Mouse (Mus musculus) cerebellum, postnatal 36 days (tissue): ENCODE data around the gene Ush1g.

Source experiments
- DNase-seq, 2 experiments: peaks; one replicate each; pipeline ENCODE4 v3.0.0; 2021 to 2022; ENCODE audit warnings: mixed read lengths in 2 of 2

Ush1g gene

DNA sequence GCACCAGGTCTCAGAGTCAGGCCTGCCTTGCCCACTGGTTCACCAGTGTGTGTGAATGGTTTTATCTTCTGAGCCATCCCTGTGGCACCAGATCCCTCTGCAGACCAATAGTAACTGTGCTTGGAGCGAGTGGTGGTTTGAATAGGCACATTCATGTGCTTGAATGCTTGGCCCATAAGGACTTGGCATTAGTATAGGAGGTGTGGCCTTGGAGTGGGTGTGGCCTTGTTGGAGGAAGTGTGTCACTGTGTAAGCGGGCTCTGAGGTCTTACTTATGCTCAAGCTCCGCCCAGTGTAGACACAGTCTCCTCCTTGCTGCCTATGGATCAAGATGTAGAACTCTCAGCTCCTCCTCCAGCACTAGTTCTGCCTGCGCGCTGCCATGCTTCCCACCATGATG is 34.5 kb downstream of the Ush1g start:
- DNase-seq: peak in 1 of 2 experiments; percentile 6

DNA sequence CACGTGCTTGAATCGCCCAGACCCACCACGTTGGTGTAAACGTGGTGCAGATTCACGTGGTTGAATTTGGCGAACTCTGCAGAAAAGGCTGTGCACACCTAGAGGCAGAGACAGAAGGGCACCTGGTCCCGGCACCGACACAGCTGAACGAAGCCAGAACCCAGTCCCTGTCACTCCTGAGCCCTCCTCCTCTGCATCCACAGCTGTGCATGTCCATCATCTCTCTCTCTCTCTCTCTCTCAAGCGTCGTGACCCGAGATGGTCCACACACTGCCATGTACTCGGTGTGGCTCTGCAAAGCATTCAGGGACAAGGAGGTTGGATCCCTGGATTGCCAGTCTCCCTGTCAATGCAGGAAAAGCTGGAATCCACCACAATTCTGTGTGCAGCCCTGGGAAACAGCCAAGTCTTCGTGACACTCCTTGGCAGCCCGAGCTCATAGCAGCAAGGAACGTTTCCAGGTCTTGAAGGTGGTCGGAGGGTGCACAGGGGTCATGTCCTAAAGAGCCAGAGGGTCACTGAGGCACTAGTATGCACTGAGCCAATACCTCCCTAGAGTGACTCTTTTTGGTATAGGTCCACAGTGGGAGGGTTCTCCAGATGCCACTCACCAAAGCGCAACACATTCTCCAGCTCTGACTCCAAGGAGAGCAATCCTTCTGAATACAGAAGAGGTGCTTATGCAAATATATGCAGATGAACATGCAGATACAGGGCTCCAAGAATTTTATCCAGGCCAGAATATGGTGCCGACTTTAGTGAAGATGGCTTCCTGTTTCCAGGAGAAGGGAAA is 35.4 kb downstream of the Ush1g start:
- peak in 1 of 2 experiments; percentile 7 for DNase-seq

DNA sequence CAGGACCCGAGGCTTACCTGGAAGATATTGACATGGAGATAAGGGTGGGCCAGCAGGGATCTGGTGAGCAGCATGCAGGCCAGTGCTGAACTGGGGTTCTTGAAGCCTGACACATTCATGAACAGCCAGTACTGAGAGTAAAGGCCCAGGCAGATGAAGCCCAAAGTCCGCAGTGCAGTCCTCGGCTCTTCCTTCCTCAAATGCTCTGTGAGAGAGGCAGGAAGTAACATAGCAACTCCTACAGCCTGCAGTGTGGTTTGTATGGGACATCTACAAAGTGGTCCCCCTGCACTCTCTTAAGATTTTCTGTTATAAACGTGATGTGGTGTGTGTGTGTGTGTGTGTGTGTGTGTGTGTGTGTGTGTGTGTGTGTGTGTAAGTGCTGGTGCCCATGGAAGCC is 36.6 kb downstream of the Ush1g start:
- no peak for DNase-seq

DNA sequence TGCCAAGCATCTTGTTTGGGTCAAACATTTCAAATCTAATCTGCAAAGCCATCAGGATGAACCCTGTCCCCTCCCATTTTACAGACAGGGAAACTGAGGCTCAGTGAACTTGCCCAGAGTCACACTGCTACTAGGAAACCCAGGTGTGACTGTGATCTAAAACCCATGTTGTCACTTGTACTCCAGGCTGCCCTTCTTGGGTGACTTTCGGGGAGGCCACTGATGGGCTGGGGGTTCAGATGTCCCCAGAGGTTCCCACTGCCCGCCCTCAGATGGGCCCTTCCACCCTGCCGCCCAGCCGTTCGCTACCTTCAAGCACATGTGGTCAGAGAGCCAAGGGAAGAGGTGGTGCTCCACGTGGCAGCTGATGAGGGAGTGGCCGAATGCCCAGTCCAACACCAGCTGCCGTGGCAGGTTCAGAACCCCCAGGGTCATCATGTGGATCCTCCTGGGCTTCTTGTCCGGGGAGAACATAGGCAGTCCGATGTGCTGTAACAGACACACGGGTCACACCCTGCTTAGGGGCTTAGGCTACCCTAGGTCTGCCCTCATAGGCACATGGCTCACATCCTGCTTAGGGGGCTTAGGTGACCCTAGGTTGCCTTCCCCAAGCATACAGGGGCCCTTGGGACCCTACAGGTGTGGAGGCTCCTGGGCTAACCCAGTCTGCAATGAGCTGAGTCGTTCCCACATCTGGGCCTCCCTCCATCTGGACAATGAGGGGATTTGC is 37.8 kb downstream of the Ush1g start:
- no peak for DNase-seq

DNA sequence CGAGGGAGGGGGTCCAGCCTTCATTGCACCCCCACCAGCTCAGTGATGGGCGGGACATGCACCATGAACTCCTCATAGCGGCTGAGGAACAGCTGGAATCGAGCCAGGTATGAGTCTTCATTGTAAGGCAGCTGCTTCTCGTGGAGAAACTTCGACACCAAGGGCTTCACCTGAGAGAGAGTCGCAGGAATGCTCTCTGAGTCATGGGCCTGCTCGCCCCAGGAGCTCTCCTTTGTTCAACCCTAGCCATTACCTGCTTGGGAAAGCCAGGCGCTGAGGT is 38.4 kb downstream of the Ush1g start:
- DNase-seq: peak in 1 of 2 experiments; percentile 5

DNA sequence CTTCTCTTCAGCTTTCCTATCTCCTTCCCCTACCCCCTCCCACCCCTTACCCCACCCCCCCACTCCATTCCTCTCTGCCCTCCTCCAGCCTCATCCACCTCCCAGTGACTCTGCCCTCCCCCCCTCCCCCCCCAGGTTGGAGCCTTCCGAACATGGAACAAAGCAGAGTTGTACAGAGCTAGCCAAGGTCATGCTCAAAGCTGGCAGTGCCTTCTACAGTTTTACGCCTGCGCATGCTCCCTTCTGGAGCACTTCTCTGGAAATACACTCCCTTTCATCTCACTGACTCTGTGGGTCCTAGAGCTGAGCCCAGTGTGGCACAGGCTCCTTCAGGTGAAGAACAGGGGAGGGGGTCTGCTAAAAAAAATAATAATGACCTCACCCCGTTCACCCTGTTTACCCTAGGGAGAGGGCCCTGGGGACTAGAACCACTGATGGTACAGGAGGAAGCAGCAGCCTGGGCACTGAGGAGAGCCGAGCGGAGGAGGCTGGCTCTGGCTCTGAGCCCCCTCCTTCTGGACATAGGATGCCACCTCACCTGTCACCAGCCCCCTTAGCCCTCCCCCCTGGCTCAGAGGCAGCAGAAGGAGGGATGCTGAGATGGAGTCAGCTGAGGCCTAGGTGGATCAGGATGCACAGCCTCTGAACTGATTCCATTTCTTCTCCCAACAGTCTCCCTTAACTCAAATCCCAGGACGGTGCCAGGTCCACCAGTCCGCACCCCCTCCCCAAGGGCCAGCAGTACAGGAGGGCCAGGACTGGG is 38.9 kb downstream of the Ush1g start:
- peak in 1 of 2 experiments; percentile 15 for DNase-seq

DNA sequence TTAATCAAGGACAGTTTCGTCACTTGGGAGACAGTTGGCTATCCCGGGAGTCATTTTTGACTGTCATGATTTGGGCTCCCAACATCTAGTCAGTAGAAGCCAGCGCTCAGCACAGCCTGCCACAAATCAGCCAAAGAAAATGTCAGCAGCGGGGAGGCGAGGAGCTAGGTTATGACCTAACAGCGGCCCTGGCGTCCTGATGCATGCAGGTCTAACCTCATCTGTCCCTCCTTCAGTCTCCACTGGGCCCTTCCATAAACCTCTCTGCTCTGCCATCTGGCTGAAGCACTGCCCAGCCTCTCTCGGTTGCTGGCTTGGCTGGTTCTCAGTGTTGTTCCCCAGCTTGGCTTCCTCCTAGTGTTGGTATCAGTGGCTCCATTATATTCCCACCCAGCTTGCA is 39.5 kb downstream of the Ush1g start:
- peak in 1 of 2 experiments; percentile 18 for DNase-seq

DNA sequence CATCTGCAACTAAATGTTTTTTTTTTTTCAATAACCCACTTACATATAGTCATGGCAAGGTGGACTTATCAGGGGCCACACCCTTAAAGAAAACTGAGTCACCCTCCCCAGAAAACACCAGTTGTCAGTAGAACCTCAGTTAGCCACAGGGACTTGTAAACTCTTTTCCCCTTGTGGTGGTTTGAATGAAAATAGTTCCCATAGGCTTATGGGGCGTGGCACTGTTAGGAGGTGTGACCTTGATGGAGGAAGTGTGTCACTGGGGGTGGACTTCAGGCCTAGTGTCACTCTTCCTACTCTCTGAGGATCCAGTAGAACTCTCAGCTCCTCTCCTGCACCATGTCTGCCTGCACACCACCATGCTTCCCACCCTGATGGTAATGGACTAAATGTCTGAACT is 42.1 kb downstream of the Ush1g start:
- no peak for DNase-seq

DNA sequence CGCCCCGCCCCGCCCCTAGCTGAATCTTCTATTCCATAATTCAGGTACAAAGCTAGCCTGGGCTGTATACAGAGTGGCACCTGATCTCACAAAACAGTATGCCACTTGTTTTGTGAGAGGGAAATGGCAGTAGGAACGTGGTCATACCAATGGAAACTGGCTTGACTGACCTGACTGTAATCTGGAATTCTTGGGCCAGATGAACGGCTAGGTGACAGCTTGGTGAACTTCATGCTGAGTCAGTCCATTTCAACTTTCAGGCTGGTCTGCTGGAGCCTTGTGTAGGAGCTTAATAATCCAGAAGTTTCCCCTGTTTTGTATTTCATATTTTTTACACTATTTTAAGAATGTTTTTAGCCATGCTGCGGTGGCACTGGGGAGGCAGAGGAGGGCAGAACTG is 43.7 kb downstream of the Ush1g start:
- no peak for DNase-seq

DNA sequence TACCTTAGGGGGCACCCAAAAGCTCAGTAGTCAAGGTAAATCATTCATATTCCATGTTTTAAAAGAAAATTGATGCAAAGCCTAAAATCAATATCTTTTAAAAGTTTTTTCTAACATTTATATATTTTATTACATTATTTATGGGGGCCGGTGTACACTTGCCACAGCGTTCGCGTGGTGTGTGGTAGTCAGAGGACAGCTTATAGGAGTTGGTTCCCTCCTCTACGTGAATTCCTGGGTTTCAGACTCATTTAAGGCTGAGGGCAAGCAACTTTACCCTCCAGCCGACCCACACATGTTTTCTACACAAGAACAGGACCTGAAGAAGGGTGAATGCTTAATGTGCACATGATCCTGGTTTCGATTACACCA is 44.3 kb downstream of the Ush1g start:
- DNase-seq: no peak

DNA sequence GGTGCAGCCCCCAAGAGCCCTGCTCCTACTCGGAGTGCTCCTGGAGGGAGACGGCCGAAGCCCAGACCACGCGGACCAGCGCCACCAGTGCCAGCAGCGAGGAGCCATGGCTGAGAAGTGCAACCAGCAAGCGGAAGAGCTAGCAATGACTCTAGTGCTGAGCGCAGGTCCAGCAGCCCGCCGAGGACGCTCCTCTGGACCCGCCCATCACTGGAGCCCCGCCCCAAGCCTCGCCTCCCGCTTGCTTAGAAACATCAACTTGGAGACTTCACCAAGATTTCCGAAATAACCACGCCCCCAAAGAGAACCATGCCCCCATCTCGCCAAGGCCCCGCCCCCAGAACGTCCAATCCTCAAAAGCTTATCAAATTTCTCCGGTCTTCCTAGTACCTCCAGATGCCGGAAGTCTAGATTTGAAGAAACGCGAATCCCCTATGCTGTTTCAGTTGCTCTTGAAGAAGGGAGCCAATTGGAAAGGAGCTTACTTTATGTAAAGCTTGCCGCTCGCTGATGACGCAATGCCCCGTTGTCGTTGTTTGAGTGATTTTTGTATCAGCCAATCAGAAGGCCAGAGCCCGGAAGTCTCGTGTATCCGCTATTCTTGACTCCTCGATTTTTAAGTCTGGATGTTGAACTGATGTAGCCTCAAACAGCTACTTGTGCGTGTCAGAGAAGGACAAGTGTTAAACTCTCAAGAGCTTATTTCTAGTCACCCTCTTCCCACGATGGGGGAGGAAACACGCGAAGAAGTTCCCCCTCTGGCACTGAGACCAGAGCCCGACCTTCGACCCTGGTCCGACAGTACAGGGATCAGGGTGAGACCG is 44.8 kb downstream of the Ush1g start, which contains the start of gene Fdxr:
Fdxr (minus strand) TSS at position 271 of the 824 bp plus-strand sequence.
- peak; percentile 93 to 98 for DNase-seq

DNA sequence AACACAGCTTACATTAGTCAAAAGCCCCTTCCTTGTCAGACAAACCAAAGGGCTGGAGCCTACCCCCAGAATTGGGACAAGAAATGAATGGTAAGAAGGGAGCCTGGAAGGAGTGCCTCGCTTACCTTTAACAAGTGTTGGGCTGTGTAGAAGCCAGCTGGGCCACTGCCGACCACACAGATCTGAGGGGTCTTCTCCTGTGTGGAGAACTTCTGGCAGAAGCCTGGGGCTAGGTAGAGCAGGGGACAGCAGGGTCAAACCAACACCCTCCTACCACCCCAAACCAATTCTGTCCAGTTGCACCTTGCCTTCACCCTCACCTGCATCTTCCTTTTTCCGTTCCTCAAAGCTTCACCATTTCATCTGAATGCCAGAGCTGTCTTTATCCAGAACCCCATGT is 45.9 kb downstream of the Ush1g start:
- no peak for DNase-seq

DNA sequence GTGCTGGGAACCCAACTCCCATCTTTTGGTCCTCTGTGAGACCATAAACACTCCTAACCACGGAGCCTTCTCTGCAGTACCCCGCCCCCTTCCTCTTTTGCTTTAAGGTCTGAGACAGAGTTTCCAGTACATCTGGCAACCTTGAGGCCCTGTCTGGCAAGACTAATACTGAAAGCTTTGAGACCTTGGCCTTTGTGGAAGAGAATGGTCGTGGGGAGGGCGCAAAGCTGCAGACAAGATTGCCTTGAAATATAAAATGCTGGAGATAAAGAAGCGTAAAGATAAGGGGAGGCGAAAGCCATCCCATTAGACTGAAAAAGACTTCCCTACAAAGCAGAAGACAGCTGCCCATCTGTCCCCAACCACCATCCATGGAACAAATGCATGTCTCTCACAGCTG is 46.3 kb downstream of the Ush1g start:
- DNase-seq: no peak

DNA sequence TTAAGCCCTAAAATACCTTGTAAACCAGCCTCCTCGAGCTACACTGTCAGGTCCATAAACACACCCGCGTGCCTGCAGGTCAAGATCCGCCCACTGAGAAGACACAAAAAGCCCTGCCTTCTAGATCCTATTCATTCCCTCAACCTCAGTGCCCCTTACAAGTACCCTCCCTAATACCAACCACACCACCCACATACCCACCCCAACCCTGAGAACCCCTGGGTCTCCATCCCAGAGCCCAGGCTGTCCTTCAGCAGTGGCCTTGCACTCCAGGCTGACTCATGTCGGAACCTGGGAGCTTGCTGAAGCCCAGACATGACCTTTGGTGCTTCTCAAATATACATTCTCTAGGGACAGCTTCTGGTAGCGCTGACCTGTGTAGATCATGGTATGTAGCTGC is 47.1 kb downstream of the Ush1g start:
- no peak for DNase-seq

DNA sequence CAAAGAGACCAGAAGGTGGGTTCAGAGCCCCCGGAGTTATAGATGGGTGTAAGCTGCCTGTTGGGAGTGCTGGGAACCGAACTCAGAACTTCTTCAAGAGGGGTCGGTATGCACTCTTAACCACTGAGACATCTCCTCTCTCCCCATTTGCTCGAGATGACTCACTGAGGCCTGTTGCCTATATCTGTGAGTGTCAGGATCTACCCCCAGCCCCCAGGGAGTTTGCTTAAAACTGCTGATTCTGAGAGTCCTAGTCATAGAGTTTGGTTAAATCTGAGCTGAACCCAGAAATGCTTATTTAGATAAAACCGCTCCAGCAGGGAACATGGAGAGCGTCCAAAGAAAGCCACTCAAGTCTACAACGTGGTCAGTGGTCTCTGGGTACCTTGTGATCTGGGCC is 47.7 kb downstream of the Ush1g start:
- no peak for DNase-seq

DNA sequence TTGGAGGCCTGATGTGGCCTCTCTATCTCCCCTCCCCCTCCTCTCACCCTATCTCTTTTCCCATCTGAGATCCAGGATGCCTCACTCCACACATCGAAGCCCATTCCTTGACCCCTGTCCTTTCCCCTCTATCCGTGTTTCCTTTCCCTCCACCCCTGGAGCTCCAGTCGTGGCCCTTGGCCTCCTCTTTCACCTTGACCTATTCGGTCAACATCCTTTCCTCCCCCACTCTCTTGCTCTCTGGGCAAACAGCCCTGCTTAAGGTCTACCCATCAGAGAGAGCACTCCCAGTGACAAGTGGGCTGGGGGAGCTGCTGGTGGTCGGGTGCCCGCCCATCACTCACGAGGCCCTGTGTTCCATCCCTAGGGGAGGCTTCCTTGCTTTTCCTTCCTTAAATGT is 48.1 kb downstream of the Ush1g start:
- DNase-seq: no peak

DNA sequence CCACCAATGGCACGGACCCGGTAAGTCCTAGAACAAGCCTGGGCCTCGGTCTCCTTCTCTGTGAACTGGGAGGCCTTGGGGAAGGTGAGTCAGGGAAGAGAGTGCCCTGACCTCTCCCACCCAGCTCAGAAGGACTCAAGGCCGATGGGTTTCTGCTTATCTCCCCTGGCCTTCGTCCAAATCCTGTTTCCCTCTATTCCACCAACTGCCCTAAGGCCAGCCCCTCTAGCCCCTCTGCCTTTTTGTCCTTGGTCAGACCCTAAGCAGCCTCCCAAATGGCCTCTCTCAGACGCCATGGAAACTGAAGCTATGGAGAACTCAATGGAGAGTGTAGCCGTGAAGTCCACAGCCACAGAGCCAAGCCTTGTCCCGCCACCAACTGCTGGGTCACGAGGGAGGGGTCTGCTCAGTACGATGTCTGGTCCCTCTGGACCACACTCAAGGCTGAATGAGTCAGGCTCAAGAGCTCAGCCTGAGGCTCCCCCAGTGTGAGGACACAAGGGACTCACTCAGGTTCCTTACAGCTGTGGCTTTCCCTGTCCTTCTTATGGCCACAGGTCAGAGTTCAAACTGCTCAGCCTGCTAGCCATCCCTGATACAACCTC is 48.8 kb downstream of the Ush1g start:
- DNase-seq: no peak

DNA sequence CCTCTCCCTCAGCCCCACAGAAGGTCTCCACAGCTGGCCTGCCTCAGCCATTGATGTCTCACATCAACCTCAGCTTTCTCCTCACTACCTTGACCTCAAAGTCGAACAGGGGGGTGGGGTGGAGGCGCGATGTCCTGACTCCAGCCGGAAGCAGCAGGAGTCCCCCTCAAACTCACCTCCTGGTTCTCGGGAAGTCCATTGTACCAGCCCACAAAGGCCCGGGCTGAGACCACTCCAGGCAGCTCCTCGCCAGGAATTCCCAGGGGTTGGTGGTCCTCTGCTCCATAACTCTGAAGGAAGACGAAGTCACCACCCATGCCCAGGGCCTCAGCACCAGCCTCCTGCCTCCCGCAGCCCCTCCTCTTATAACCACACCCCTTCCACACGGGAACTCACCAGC is 50.4 kb downstream of the Ush1g start:
- DNase-seq: no peak

DNA sequence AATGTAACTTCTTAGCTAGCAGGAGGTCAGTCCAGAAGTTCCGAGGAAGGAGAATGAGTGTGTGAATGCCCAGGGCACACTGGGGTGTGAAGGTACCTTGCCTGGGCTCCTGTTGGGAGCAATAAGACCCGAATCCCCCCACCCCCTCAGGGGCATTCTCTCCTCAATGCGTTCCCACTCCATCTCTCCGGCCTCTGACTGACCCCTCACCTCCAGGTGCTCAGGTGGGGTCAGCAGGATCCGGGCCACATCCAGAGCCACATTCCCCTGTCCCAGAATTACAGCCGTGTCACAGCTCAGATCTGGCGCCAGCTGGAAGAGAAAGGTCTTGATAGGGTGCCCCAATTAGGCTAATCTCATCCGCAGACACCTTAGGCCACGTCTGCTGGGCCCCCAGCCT is 50.8 kb downstream of the Ush1g start:
- no peak for DNase-seq

DNA sequence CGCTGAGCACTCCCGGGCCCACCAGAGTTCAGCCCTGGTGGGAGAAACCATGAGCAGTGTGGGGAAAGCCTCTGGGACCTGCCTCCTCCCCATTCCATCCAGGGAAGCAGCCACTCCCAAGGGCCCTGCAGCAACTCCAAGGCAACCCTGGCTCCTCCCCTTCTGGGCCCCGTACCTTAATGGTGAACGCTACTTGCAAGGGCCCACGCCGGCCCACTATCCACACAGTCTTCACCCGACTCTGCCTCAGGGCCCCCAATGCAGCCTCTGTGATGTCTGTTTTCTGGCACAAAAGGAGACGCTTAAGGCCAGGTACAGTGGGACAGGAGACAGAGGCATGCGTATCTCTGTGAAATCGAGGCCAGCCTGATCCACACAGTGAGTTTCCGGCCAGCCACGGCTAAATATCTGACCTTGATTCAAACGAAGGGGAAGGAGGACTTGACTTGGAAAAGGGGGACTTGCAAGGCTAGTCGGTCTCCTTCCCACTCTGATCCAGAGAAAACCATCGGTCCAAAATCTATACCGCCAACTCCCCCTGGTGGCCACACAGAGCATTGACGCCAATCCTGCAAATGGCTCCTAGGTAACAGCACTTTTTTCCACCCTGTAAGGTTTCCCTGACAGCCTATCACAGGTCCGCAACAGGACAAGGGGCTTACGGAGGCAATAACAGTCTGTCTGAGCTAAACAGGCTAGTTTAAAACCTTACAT is 51.5 kb downstream of the Ush1g start:
- DNase-seq: peak; percentile 93 to 97

DNA sequence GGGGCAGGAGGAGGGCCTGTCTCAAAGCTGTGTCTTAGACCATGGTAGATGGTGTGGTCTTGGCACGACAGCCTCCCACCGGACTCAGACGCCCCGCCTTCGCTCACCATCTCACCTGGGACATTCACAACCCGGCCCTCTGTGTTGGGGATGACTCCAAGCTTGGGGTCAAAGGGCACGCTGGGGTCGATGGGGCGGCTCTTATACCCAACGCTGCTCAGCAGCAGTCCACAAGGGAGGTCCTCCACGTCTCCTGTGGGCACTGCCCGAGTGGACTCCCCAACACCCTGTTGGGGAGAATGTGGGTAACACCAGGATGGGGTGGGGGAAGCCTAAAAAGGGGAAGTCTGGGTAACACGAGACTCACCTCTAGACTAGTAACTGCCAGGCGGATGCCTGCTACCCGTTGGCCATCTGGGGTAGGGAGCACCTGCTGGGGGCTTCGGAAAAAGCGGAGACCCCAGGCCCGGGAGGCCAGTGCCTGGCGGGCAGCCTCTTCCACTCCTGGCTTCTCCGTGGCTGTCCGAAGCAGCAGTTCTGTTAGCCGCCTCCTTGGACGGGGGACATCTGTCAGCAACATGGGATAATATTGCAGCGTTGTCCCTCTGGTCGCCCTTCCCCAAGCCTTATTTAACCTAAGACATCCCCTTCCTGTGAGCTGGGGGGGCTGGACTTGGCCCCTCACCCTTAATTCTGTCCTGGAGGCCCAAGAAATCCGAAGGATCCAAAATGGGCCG is 52.3 kb downstream of the Ush1g start:
- DNase-seq: no peak
